Mouse (Mus musculus) granulocyte monocyte progenitor cell, adult 5-6 weeks (primary cell): Measurements from ENCODE around the gene Ptpn7. TPM values are rescaled to one million over a fixed set of nuclear protein-coding genes. Genes with fewer than 3 reads are reported as not detected.
A peak's percentile ranks its signal among the peaks of the same experiment; 100 is the strongest.

Experiments used
- ATAC-seq: replicated peaks from 2 replicates; pipeline ENCODE4 v1.8.0; 2016; ENCODE audit warnings: mild to moderate bottlenecking, moderate TSS enrichment, inconsistent platforms; ENCODE audit not compliant: poor library complexity, severe bottlenecking
- total RNA-seq, 2 experiments: library from RNA; stranded (forward) in 1 of 2; stranded (reverse) in 1 of 2; fragments of 200-712, 200-1000 nt in 1 of 2; fragments of >200 nt in 1 of 2; fragmentation: Nextera tagmentation in 1 of 2; gene quantifications; 2 replicates each; pipeline ENCODE4 v1.2.3; 2014 to 2017

Gene Ptpn7
- total RNA-seq, 2 experiments from 2014 or later, result 112 to 133 TPM

- no peak for ATAC-seq
Observed at GRCm38 (mm10) chr1:135154011-135154410, 21.5 kb downstream of the Ptpn7 start.

- peak; percentile 84 for ATAC-seq
Observed at GRCm38 (mm10) chr1:135154411-135154959, 22.0 kb downstream of the Ptpn7 start.

- no peak for ATAC-seq
Observed at GRCm38 (mm10) chr1:135156300-135156699, 23.8 kb downstream of the Ptpn7 start.

DNA sequence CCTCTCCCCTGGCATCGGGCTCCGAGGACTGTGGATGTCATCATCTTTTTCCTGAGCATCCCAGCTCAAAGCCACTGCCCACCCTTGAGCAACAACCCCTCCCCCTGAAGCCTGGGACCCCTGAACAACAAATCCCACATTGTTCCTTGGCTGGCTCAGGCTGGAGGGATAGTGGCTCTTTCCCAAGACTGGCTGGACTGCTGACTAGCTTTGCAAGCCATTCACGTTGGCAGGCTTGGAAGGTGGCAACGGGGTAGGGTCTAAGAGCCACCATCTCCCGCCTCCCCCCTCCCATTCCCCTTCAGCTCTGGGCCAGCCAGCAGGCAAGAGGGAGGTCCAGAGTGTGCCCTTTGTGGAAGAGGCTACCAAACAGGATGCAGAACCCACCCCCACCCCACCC lies 26.1 kb downstream of the Ptpn7 start:
- no peak for ATAC-seq

- no peak for ATAC-seq
Observed at GRCm38 (mm10) chr1:135159074-135159473, 26.6 kb downstream of the Ptpn7 start.

- ATAC-seq, result no peak
Observed at GRCm38 (mm10) chr1:135159556-135160123, 27.1 kb downstream of the Ptpn7 start.

DNA sequence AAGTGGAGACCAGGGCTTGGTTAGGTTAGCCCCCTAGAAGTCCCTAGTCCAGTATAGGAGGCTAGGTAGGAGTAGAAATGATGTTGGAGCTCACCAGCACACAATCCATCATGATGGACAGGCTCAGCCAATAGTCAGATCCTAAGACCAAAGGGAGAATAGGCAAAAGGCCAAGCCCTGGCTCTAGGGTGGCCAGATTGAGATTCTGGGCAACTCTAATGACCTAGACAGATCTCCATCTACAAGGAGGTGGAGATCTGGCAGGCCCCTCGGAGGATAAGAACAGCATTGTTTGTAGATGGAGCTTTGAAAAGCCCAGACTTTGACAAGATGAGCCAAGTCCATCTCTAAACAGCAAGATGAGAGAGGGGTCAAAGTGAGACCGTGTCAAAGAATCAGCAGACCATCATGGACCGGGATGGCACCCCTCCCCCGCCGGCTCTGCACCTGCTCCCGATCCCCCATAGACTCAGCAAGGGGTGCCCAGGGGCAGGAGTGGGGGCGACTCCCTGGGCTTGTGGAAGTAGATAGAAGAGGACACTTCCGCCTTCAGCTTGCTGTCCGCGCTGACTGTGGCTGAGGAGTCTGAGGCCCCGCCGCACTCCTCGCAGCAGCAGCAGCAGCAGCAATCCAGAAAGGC lies 28.0 kb downstream of the Ptpn7 start:
- ATAC-seq, result no peak

GRCm38 (mm10) chr1:135162720-135163119 lies 30.2 kb downstream of the Ptpn7 start:
- no peak for ATAC-seq

DNA sequence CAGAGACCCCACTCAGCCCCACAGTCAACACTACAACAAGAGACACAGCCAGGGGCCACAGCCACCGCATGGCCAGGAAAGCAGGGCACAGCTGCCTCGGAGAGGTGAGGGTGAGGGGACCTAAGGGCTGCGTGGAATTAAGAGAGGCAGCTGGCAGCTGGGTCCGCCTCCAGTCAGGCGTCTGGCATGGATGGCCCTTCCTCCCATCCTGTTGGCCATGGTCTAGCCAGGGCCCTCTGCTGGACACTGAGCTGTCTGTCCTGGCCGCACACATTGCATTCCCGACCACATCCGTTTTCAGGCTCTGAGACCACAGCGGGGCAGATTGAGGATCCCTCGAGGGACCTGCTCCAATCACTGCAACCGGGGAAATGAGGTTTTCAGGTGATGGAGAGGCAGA lies 34.9 kb downstream of the Ptpn7 start, which contains the start of gene Gpr37l1:
Gene Gpr37l1 (minus strand): TSS at position 247 of the 400 bp plus-strand sequence.
- no peak for ATAC-seq

DNA sequence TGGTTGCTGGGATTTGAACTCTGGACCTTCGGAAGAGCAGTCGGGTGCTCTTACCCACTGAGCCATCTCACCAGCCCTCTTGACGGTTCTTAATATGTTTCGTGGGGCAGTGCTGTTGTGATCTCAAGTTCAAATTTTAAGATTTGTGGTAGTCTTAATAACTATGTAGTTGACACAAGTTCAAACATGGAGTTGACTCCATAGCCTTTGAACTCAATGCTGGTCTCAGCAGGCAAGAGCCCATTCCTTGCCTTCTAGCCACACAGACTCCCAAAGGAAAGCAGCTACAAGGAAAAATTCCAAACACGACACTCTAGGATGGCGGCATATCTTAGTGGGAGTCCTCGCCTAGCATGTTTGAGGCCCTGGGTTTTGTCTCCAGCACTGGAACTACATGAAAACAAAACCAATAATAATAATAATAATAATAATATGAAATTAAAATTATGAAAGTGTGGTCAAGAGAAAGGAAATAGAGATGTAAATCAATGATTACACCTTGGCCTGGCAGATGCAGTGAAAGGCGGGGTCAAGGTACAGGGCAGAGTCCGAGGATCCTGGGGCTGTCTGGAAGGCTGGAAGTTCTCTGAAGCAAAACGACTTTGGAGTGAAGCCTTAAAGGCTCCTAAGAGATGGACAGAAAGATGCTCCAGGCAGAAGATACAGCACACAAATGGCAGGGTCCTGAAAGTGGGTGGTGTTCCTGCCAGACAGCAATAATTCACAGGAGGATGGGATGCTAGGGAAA lies 36.1 kb downstream of the Ptpn7 start:
- no peak for ATAC-seq

GRCm38 (mm10) chr1:135169556-135170224 lies 37.2 kb downstream of the Ptpn7 start:
- no peak for ATAC-seq

DNA sequence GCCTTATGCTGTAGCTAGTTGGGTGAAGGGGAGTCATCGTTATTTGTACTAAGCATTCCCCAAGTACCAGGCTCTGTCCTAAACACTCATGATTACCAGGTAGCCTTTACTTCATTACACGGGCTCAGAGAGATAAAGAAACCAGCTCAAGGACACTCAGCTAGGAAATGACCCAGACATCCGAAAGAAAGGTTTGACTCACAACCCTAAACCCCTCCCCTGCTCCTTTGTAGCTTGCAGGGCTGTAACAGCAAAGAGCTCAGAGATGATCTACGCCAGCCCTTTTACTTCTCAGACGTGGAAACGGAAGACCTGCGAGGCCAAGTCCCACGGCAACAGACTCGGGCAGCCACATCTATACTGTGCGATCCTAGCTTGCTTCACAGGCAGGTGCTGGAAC lies 37.8 kb downstream of the Ptpn7 start:
- no peak for ATAC-seq

DNA sequence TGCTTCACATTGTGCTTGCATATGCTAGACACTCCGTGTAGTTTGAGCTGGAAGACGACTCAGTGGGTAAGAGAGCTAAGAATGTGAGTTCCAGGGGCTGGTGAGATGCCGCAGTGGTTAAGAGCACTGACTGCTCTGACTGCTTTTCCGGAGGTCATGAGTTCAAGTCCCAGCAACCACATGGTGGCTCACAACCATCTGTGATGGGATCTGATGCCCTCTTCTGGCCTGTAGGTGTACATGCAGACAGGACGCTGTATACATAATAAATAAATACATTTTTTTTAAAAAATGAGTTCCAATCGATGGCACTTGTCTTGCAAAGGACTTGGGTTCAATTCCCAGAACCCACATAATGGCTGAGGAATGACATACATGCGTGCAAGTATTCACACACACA lies 38.7 kb downstream of the Ptpn7 start:
- ATAC-seq, result no peak

DNA sequence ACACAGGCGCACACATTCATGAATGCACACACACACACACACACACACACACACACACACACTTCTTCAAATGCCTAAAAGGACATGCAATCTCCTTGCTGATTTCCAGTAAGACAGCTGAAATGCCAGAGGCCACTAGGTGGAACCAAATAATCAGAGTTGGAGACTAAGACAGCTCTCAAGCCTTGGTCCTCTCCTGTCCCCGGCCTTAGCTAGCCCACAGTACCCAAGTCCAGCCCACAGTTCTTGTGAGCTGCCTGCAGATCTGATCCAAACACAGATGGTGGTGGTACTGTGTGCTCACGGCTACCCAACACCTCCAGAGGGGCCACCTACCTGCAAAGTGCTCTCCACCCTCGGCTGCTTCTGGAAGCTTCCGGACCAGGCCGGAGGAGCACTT lies 39.5 kb downstream of the Ptpn7 start:
- ATAC-seq, result peak; percentile 44

DNA sequence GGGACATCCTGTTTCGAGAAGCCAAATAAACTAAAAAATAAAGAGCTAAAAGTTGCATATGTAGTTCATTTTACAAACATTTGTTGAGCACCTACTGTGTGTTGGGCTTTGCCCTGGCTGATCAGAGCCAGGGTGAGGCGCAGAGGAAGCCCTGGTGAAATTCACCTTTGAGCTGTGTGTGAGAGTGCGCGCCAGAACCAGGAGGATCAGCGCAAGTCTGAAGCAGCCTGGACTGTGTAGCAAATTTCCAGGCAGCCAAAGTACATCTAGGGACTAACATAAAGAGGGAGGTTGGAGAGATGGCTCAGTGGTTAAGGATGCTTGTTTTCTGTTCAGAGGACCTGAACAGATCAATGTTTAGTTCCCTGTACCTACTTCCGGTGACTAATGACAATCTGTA lies 40.8 kb downstream of the Ptpn7 start:
- no peak for ATAC-seq

- no peak for ATAC-seq
Observed at GRCm38 (mm10) chr1:135175176-135175575, 42.7 kb downstream of the Ptpn7 start.

DNA sequence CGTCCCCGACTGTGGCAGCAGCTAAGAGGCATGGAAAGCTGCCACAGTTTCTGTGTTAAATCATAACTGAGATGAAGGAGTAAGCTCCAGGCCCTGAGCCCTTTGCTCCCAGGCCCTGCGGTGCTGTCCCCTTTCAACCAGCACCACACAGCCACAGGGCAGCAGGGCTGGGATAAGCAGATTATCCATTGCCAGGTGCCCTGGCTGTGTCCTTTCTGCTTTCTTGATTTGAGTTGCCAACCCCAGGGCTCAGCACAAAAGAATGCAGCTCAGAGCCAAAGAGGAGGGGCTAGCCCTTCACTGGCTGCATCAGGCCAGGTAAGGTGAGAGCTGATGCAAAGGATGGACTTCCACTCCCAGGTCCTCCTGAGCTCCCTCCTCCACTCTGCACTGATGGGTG lies 45.2 kb downstream of the Ptpn7 start:
- no peak for ATAC-seq

GRCm38 (mm10) chr1:135178863-135179262 lies 46.4 kb downstream of the Ptpn7 start:
- no peak for ATAC-seq

GRCm38 (mm10) chr1:135180830-135181229 lies 48.3 kb downstream of the Ptpn7 start:
- no peak for ATAC-seq

GRCm38 (mm10) chr1:135181275-135181674 lies 48.8 kb downstream of the Ptpn7 start:
- ATAC-seq, result no peak
